Mouse (Mus musculus) intestine, embryonic 15.5 days (tissue): ENCODE results near the gene Glis3. TPM values are rescaled to one million over a fixed set of nuclear protein-coding genes. Genes with fewer than 3 reads are reported as not detected.

ENCODE experiments used
- ATAC-seq: fragments of 200-750 bp; cut with Nextera tagmentation; 2 replicates; pipeline ENCODE4 v1.8.0; 2017; ENCODE audit warnings: moderate TSS enrichment, moderate library complexity
- H3K27ac ChIP-seq: fragments of 300-500 bp; sonication (generic); 2 replicates; pipeline ENCODE4 v1.5.1; 2015; ENCODE audit warnings: mild to moderate bottlenecking, inconsistent platforms
- H3K27me3 ChIP-seq: fragments of 300-500 bp; sonication (generic); replicated peaks from 2 replicates; pipeline ENCODE4 v1.6.1; 2015; ENCODE audit warnings: inconsistent platforms
- H3K36me3 ChIP-seq: fragments of 300-500 bp; sonication (generic); 2 replicates; pipeline ENCODE4 v1.6.1; 2015; ENCODE audit warnings: inconsistent platforms
- H3K4me1 ChIP-seq: fragments of 300-500 bp; sonication (generic); replicated peaks from 2 replicates; pipeline ENCODE4 v1.6.1; 2015; ENCODE audit warnings: inconsistent platforms
- H3K4me2 ChIP-seq: fragments of 300-500 bp; sonication (generic); replicated peaks from 2 replicates; pipeline ENCODE4 v1.6.1; 2015; ENCODE audit warnings: mild to moderate bottlenecking, inconsistent platforms
- H3K4me3 ChIP-seq: fragments of 300-500 bp; sonication (generic); replicated peaks from 2 replicates; pipeline ENCODE4 v1.5.1; 2015; ENCODE audit warnings: inconsistent platforms
- H3K9ac ChIP-seq: fragments of 300-500 bp; sonication (generic); 2 replicates; pipeline ENCODE4 v1.6.1; 2015; ENCODE audit warnings: inconsistent platforms
- H3K9me3 ChIP-seq: fragments of 300-500 bp; sonication (generic); 2 replicates; pipeline ENCODE4 v1.6.1; 2016; ENCODE audit warnings: inconsistent platforms
- WGBS: fragments of 180-500 bp; shearing (Covaris S2); methylation state at CpG from one replicate; pipeline ENCODE4 v1.1.7; 2015; 5-methylcytosine and 5-hydroxymethylcytosine counted together
- polyA plus RNA-seq: library from polyadenylated mRNA; unstranded; fragments of >200 nt; fragmentation: Nextera tagmentation; extraction: Ambion mirVana; gene quantifications from 2 replicates; pipeline ENCODE4 v1.2.1, GENCODE M21; 2015

Gene Glis3
- 1.3 and 1.5 TPM in 2 replicates for polyA plus RNA-seq

- H3K4me1 ChIP-seq: peaks cover 11% of the 10 kb centered on the region; the same call in 1 of the 2 replicates
- peaks cover 5% of the 10 kb centered on the region for H3K27me3 ChIP-seq
- H3K4me2 ChIP-seq: peak within 1 kb of the TSS; percentile 92
- no peak within 1 kb of the TSS for H3K27ac ChIP-seq
- no peaks in the 10 kb centered on the region for H3K36me3 ChIP-seq
- peak within 1 kb of the TSS; percentile 51 for H3K4me3 ChIP-seq
- ATAC-seq: peak; percentile 91
- H3K9ac ChIP-seq: peak within 1 kb of the TSS; percentile 44
- WGBS: under 1% methylated on average over 61 of the region's 66 CpGs
- H3K9me3 ChIP-seq: no peaks in the 10 kb centered on the region
Observed at GRCm38 (mm10) chr19:28679776-28680391, at the start of gene Glis3. Glis3 (minus strand) TSS chr19:28680077.

GRCm38 (mm10) chr19:28726161-28726880 lies 46.4 kb upstream of the Glis3 start:
- H3K4me1 ChIP-seq: no peaks in the 10 kb centered on the region
- H3K9ac ChIP-seq: no peak overlapping the region
- no peak overlapping the region for H3K4me3 ChIP-seq
- WGBS: 59% methylated on average over 18 of the region's 18 CpGs
- no peaks in the 10 kb centered on the region for H3K27me3 ChIP-seq
- no peaks in the 10 kb centered on the region for H3K9me3 ChIP-seq
- ATAC-seq: no peak
- no peaks in the 10 kb centered on the region for H3K36me3 ChIP-seq
- no peak overlapping the region for H3K27ac ChIP-seq
- H3K4me2 ChIP-seq: no peak overlapping the region

- Histone ChIP-seq H3K27me3 (no peaks in the 10 kb centered on the region), H3K4me2 (no peak overlapping the region), H3K9ac (no peak overlapping the region), H3K4me1 (no peaks in the 10 kb centered on the region), H3K36me3 (no peaks in the 10 kb centered on the region), H3K27ac (no peak overlapping the region), H3K9me3 (no peaks in the 10 kb centered on the region), H3K4me3 (no peak overlapping the region)
- WGBS: 85% methylated on average over 7 of the region's 7 CpGs
- ATAC-seq: no peak
Observed at GRCm38 (mm10) chr19:28724641-28725040, 44.8 kb upstream of the Glis3 start.

- ATAC-seq: no peak
- H3K36me3 ChIP-seq: no peaks in the 10 kb centered on the region
- no peaks in the 10 kb centered on the region for H3K4me1 ChIP-seq
- H3K9ac ChIP-seq: no peak overlapping the region
- no peaks in the 10 kb centered on the region for H3K9me3 ChIP-seq
- 77% methylated on average over 4 of the region's 4 CpGs for WGBS
- H3K27me3 ChIP-seq: no peaks in the 10 kb centered on the region
- H3K27ac ChIP-seq: no peak overlapping the region
- no peak overlapping the region for H3K4me3 ChIP-seq
- no peak overlapping the region for H3K4me2 ChIP-seq
Observed at GRCm38 (mm10) chr19:28722626-28723025, 42.7 kb upstream of the Glis3 start.

DNA sequence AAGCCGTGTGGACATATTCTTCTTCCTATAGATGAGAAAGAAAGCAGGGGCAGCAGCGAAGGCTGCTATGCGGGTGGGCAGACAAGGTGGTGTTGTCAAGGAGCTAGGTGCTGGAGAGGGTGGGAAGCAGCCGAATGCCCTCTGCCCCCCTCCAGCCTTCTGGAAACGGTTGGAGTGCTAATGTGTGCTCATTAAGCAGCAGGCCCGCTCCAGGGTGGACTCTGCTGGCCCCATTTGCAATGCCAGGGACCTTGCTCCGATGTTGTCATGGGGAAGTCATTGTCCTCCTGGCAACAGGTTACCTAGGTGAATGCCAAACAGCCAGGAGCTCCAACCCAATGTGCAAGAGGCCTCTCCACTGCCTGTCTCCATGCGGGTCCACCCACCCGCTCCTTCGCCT lies 42.0 kb upstream of the Glis3 start:
- Histone ChIP-seq H3K4me3 (no peak overlapping the region), H3K27me3 (no peaks in the 10 kb centered on the region), H3K9ac (no peak overlapping the region), H3K27ac (no peak overlapping the region), H3K9me3 (no peaks in the 10 kb centered on the region), H3K4me1 (no peaks in the 10 kb centered on the region), H3K4me2 (no peak overlapping the region), H3K36me3 (no peaks in the 10 kb centered on the region)
- 85% methylated on average over 10 of the region's 10 CpGs for WGBS
- ATAC-seq: no peak

- Histone ChIP-seq H3K9ac (no peak overlapping the region), H3K27ac (no peak overlapping the region), H3K27me3 (no peaks in the 10 kb centered on the region), H3K4me2 (no peak overlapping the region), H3K4me3 (no peak overlapping the region), H3K4me1 (no peaks in the 10 kb centered on the region), H3K9me3 (no peaks in the 10 kb centered on the region), H3K36me3 (no peaks in the 10 kb centered on the region)
- no peak for ATAC-seq
Observed at GRCm38 (mm10) chr19:28720016-28720415, 40.1 kb upstream of the Glis3 start.

- H3K4me2 ChIP-seq: no peak overlapping the region
- 79% methylated on average over 4 of the region's 4 CpGs for WGBS
- no peaks in the 10 kb centered on the region for H3K36me3 ChIP-seq
- no peaks in the 10 kb centered on the region for H3K27me3 ChIP-seq
- H3K9me3 ChIP-seq: no peaks in the 10 kb centered on the region
- H3K27ac ChIP-seq: no peak overlapping the region
- no peaks in the 10 kb centered on the region for H3K4me1 ChIP-seq
- no peak overlapping the region for H3K9ac ChIP-seq
- no peak for ATAC-seq
- no peak overlapping the region for H3K4me3 ChIP-seq
Observed at GRCm38 (mm10) chr19:28714674-28715073, 34.8 kb upstream of the Glis3 start.

DNA sequence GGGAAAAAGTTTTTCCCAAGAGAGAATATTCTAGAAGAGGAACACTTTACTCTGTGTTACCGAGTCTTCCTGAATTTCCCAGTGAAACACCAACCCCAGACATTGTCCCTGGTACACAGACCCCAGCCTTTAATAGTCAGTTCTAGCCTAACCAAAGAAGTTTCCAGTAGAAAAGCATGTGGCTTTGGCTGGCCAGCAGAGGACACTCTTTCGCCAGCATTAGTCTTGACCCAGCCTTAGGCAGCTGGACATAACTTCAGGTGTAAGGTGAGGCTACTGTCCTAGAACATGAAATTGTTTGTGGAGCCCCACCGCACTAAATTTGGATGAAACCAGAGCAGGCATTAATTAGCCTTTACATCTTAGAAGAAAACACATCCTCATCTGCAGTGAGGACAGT lies 17.8 kb upstream of the Glis3 start:
- no peaks in the 10 kb centered on the region for H3K27me3 ChIP-seq
- H3K27ac ChIP-seq: no peak overlapping the region
- no peaks in the 10 kb centered on the region for H3K4me1 ChIP-seq
- H3K36me3 ChIP-seq: no peaks in the 10 kb centered on the region
- no peak overlapping the region for H3K9ac ChIP-seq
- no peak overlapping the region for H3K4me3 ChIP-seq
- H3K4me2 ChIP-seq: no peak overlapping the region
- WGBS: 67% methylated on average over 3 of the region's 3 CpGs
- ATAC-seq: no peak
- H3K9me3 ChIP-seq: no peaks in the 10 kb centered on the region

DNA sequence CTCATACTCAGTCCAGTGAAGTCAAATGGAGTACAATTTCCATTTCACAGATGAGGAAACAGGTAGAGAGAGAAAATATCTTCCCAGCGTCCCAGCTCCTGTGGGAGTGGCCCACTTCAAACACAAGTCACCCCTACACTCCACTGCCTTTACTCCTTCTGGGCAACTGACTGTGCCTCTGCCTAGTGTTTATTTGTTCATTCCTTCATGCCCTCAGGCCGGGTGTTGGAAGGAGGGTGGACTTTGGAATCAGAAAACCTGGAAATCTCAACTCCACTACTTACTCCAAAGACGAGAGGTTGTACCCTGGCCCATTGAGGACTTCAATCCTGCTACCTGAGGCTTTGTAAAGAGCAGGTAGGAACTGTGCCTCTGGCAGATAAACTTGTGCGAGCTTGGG lies 6.5 kb upstream of the Glis3 start:
- no peak for ATAC-seq
- no peaks in the 10 kb centered on the region for H3K27me3 ChIP-seq
- no peaks in the 10 kb centered on the region for H3K9me3 ChIP-seq
- no peak overlapping the region for H3K9ac ChIP-seq
- H3K36me3 ChIP-seq: no peaks in the 10 kb centered on the region
- H3K27ac ChIP-seq: no peak overlapping the region
- no peaks in the 10 kb centered on the region for H3K4me1 ChIP-seq
- WGBS: 55% methylated on average over 4 of the region's 4 CpGs
- no peak overlapping the region for H3K4me3 ChIP-seq
- no peak overlapping the region for H3K4me2 ChIP-seq

DNA sequence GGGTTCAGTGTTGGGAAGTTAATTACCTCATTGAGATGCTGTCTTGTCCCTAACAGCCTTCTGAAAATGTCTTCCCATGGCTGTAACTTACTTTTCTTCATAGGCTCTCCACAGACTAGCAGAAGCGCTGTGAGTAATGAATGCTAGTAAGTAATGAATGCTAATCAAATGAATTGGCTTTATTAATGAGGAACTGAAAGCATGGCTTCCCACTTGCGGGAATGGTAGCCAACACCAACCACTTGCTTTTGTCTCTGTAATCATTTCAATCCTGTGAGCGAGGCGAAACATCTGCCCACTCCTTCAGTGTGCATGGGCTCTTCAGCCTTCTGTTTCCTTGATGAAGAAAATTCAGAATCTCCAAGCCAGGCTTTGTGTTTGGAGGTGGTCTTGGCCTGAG lies 5.6 kb upstream of the Glis3 start:
- Histone ChIP-seq H3K4me2 (no peak overlapping the region), H3K4me3 (no peak overlapping the region), H3K27ac (no peak overlapping the region), H3K9me3 (no peaks in the 10 kb centered on the region), H3K27me3 (no peaks in the 10 kb centered on the region; the same call in 1 of the 2 replicates), H3K36me3 (no peaks in the 10 kb centered on the region), H3K4me1 (no peaks in the 10 kb centered on the region), H3K9ac (no peak overlapping the region)
- ATAC-seq: no peak
- WGBS: 92% methylated on average over 4 of the region's 4 CpGs

DNA sequence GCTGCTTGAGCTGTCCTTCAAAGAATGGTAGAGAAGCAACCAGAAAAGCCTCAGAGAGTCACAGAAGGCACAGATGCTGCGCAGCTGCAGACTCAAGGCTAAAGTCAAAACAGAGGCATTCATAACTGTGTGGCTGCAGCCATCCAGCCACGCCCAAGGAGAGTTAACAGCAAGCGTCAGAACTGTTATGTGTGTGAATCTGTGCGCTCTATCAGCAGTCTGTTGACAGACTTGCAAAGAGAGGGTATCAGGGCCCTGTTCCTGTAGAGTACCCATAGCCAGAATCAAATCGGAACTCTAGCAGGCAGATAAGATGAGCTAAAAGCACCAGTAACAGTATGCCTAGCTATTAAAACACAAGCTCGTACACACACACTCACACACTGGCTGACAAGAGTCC lies 4.5 kb upstream of the Glis3 start:
- Histone ChIP-seq H3K27me3 (peaks cover 2% of the 10 kb centered on the region), H3K27ac (no peak overlapping the region), H3K4me1 (peaks cover 3% of the 10 kb centered on the region; the same call in 1 of the 2 replicates), H3K4me3 (no peak overlapping the region), H3K9me3 (no peaks in the 10 kb centered on the region), H3K36me3 (no peaks in the 10 kb centered on the region), H3K9ac (no peak overlapping the region), H3K4me2 (no peak overlapping the region)
- 76% methylated on average over 6 of the region's 6 CpGs for WGBS
- no peak for ATAC-seq

DNA sequence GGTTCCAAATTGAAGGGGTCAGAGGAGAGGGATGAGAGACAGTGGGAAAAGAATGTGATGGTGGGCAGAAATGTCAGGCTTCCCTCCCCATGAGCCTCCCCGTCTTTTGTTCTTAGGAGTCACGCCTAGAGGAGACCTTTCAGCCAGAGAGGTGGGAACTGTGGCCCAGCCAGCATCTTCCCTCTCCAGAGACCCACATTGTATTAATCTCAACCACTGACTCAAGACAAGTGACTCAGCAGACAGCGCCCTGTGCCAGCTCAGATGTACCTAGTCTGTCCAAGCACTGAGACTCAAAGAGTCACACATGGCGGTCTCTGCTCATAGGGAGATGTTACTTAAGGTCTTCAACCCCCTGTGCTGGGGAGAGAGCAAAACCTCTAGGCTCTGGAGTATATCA lies 3.5 kb upstream of the Glis3 start:
- Histone ChIP-seq H3K4me2 (no peak overlapping the region), H3K27ac (no peak overlapping the region), H3K36me3 (no peaks in the 10 kb centered on the region), H3K9me3 (no peaks in the 10 kb centered on the region), H3K4me1 (peaks cover 9% of the 10 kb centered on the region; the same call in 1 of the 2 replicates), H3K27me3 (peaks cover 5% of the 10 kb centered on the region), H3K4me3 (no peak overlapping the region), H3K9ac (no peak overlapping the region)
- no peak for ATAC-seq
- WGBS: 93% methylated on average over 4 of the region's 4 CpGs

DNA sequence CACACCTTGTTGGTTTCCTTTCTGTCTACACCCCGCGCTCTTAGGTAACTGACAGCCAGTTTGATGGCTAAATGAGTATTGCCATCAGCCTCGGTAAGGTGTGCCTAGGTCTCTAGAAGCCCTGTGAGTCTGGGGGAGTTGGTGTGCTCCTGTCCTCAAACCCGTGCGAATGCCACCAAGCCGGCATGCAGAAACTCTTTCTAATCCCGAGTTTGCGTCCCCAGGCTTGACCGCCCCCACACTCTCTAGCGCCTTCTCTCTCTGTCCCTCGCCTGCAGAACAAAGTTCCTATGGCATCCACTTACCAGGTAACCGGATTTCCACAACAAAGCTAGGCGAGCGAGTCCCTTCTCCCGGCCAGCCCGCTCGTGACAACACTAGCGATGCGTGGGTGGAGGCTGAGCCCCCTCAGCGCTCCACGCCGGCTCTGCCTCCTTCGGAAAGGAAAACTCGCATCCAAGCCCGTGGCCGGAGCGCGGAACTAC lies 544 bp downstream of the Glis3 start:
- Histone ChIP-seq H3K9me3 (no peaks in the 10 kb centered on the region), H3K4me2 (peak overlapping the region; percentile 92), H3K36me3 (no peaks in the 10 kb centered on the region), H3K27ac (no peak overlapping the region), H3K4me1 (peaks cover 11% of the 10 kb centered on the region; the same call in 1 of the 2 replicates), H3K4me3 (peak overlapping the region; percentile 51), H3K27me3 (peaks cover 5% of the 10 kb centered on the region), H3K9ac (peak overlapping the region; percentile 44)
- under 1% methylated on average over 28 of the region's 28 CpGs for WGBS
- ATAC-seq: 0 out of 2 replicates have a peak, but pooled peaks have one; percentile 9
